Mouse (Mus musculus): ENCODE measurements around the gene Vezf1. TPM values are rescaled to one million over a fixed set of nuclear protein-coding genes. Genes with fewer than 3 reads are reported as not detected.

Gene Vezf1
- total RNA-seq, 2 experiments from 2014 or later: 76.5 to 87.2 TPM

DNA sequence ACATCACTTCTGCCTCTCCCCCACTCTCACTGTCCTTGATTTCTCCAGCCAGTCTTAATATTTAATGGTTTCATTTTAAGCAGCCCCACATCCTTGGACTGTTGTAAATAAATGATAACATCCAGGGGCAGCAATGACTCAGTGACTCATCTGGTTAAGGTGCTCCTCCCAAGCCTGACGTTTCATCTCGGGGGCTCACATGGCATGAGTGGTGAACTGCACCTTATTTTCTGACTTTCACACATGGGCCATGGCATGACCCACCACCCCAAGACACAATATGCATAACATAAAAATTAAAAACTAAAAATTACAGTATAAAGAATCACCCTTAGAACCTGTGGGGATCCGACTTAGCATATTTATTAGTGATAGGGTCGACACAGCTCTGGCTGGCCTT is 22.2 kb upstream of the Vezf1 start:
- H3K27ac ChIP-seq: no peak overlapping the region
- TF ChIP-seq CTCF (IDR thresholded peaks at IDR 0.05): no peak
- DNase-seq: no peak
- intact Hi-C loops (cut with DNase I): loop anchor here (10.0 kb wide), 1 partner anchor 621 kb away; no protein-coding TSS in a partner anchor
- no peak overlapping the region for H3K4me3 ChIP-seq

DNA sequence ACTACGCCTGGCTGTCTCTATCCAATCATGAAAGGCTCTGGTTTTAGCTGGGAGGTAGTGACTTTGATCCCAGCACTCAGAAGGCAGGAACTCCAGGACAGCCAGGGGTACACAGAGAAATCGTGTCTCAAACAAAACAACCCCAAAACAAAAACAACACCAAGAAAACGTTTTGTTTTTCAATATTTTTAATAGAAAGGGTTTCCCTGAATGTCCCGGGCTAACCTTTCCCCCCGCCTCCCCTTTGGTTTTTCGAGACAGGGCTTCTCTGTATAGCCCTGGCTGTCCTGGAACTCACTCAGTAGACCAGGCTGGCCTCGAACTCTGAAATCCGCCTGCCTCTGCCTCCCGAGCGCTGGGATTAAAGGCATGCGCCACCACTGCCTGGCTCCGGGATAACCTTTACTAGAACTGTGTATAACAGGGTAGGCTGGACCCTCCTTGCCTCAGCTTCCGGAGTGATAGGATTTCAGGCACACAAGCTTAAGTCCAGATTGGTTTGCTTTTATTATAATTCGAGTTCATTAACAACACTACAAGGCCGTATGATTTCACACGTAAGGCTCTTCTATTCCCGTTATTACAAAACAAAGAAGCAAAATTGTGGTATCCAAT is 21.6 kb upstream of the Vezf1 start:
- TF ChIP-seq CTCF (IDR thresholded peaks at IDR 0.05): no peak
- intact Hi-C loops (cut with DNase I): loop anchor here (10.0 kb wide), 1 partner anchor 622 kb away; no protein-coding TSS in a partner anchor
- Histone ChIP-seq H3K4me3 (peak overlapping the region; percentile 93), H3K27ac (peak overlapping the region; percentile 99)
- DNase-seq: no peak

DNA sequence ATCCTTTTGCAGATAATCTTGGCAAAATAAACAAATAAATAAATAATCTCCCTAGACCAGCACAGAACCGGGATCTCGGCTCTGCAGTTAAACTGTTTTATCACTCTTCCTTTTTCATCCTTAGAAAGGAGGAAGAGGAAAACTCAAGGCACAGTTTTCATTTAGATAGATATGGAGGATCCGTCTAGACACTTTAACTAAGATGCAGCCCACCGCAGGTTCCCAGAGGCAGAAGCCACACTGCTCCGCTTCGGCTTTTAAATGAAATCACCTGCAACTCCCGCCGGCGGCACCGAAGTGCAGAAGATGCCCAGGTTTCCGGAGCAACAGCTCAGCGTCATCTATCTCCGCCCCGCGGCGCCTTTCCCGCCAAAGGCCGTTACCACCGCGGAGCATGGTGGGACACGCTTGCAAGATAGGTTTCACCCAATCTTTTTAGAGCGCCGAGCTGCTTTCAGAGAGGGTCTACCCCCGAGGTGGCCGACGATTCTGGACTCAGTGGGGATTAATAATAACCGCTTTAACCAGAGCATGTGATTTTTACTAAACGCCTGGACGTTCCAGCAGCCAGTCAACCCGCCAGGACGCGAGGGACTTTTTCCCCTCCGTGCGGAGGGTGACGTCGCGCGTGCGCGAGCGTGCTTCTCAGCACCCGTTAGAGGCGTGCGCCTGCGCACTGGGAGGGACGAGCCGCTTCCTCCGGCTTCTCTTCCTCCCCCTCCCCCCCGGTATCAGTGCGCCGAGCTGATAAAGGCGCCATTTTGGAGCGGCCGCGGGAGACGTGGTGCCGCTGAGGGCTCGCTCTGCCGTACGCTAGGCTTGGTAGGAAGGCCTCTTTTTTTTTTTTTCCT is 20.9 kb upstream of the Vezf1 start, which contains the start of gene Srsf1:
Gene Srsf1 (plus strand): TSS at position 430 of the 851 bp plus-strand sequence.
- intact Hi-C loops (cut with DNase I): loop anchor here (10.0 kb wide), 1 partner anchor 622 kb away; no protein-coding TSS in a partner anchor
- Histone ChIP-seq H3K4me3 (peak within 1 kb of the TSS; percentile 93), H3K27ac (peak within 1 kb of the TSS; percentile 99)
- no peak; the same call in 1 of the 2 replicates for TF ChIP-seq CTCF (IDR thresholded peaks at IDR 0.05)
- DNase-seq: peak; percentile 99

DNA sequence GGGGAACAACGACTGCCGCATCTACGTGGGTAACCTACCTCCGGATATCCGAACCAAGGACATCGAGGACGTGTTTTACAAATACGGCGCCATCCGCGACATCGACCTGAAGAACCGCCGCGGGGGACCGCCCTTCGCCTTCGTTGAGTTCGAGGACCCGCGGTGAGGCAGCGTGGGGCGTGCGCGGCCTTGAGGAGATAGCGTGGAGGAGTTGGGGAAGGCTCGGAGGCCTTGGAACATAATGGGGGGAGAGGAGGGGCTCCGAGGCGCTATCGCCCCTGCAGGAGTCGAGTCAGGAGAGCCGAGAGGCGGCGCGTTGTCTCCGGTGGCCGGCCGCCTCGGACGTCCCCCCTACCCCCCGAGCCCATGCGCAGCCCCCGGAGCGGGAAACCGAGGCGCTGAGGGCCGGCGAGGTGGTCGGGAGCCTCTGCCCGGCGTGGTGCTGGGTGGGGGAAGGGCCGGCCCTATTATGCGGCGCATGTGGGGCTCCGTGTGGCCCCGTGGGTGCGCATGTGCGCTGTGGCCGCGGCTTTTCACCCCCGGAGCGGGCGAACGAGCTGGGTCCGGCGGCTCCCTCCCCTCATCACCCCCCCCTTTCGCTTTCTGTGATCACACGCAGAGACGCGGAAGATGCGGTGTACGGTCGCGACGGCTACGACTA is 20.1 kb upstream of the Vezf1 start:
- Histone ChIP-seq H3K4me3 (peak overlapping the region; percentile 93), H3K27ac (peak overlapping the region; percentile 99)
- intact Hi-C loops (cut with DNase I): loop anchor here (2.0 to 10.0 kb wide), 2 partner anchors 61 to 623 kb away; partner anchors contain the start of gene Dynll2
- DNase-seq: peak; percentile 84
- TF ChIP-seq CTCF (IDR thresholded peaks at IDR 0.05): no peak

DNA sequence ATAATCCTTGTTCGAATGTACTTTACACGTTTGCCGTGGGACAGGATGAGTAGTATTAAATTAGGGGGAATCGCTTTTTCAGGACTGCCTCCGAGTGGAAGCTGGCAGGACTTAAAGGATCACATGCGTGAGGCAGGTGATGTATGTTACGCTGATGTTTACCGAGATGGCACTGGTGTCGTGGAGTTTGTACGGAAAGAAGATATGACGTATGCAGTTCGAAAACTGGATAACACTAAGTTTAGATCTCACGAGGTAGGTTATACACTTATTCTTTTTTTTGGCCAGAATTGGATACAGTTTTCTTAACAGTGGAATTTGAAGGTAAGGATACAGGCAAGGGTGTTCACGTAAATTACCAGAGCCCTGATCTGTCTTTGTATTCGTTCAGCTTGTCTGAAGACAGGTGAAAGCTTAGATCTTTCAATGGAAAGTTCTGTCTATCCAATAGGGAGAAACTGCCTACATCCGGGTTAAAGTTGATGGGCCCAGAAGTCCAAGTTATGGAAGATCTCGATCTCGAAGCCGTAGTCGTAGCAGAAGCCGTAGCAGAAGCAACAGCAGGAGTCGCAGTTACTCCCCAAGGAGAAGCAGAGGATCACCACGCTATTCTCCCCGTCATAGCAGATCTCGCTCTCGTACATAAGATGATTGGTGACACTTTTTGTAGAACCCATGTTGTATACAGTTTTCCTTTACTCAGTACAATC is 19.0 kb upstream of the Vezf1 start:
- DNase-seq: no peak
- intact Hi-C loops (cut with DNase I): loop anchor here (2.0 to 10.0 kb wide), 2 partner anchors 62 to 624 kb away; partner anchors contain the start of gene Dynll2
- no peak for TF ChIP-seq CTCF (IDR thresholded peaks at IDR 0.05)
- Histone ChIP-seq H3K4me3 (peak overlapping the region; percentile 93), H3K27ac (peak overlapping the region; percentile 99)

DNA sequence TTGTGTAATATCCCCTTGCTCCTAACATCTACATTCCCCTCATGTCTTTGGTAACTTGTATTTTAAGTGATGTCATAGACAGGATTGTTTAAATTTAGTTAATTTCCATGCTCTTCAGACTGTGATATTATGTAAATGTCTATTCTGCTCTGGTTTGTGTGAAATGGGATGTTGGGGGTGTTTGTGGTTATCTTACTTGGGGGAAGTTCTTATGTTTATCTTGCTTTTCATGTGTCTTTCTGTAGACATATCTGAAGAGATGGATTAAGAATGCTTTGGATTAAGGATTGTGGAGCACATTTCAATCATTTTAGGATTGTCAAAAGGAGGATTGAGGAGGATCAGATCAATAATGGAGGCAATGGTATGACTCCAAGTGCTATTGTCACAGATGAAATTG is 18.3 kb upstream of the Vezf1 start:
- DNase-seq: no peak
- TF ChIP-seq CTCF (IDR thresholded peaks at IDR 0.05): no peak
- peak overlapping the region; percentile 93 for H3K4me3 ChIP-seq
- intact Hi-C loops (cut with DNase I): loop anchor here (2.0 to 10.0 kb wide), 3 partner anchors 63 to 775 kb away; partner anchors contain the start of gene Dynll2
- H3K27ac ChIP-seq: no peak overlapping the region

DNA sequence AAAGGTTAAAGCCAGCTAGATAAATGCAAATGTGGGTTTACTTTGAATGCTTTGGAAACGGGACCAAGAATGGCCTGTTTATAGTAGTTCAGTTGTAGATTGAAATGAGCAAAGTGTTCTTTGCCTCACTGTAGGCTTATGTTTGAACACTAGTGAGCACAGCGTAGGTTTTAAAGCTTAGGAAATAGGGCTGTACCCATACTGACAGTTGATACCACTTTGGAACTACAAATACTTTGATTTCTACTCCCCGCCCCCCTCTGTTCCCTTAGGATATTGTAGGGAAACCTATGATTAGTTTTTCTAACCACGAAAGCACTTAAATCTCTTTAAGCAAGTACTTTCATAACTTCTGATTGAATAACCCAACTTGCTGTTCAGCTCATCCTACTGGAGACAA is 15.4 kb upstream of the Vezf1 start:
- intact Hi-C loops (cut with DNase I): loop anchor here (10.0 kb wide), 1 partner anchor 772 kb away; no protein-coding TSS in a partner anchor
- DNase-seq: no peak
- Histone ChIP-seq H3K4me3 (no peak overlapping the region), H3K27ac (no peak overlapping the region)
- TF ChIP-seq CTCF (IDR thresholded peaks at IDR 0.05): no peak

DNA sequence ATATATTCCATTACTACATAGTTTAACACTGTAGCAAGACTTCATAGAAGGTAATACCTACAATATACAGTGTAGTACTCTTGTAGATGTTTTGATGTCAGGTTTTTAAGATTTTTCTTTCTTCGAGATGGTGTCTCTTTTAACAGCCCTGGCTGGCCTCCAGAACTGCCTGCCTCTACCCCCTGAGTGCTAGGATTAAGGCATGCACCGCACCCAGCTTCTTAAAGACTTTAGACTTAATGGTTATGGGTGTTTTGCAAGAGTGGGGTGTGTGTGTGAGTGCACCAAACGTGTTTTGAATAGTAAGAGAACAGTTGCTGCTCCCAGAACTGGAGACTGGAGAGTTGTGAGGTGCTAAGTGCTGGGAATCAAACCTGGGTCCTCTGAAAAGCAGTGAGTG is 14.3 kb upstream of the Vezf1 start:
- intact Hi-C loops (cut with DNase I): loop anchor here (10.0 kb wide), 1 partner anchor 771 kb away; no protein-coding TSS in a partner anchor
- DNase-seq: no peak
- no peak overlapping the region for H3K4me3 ChIP-seq
- H3K27ac ChIP-seq: no peak overlapping the region
- no peak for TF ChIP-seq CTCF (IDR thresholded peaks at IDR 0.05)

DNA sequence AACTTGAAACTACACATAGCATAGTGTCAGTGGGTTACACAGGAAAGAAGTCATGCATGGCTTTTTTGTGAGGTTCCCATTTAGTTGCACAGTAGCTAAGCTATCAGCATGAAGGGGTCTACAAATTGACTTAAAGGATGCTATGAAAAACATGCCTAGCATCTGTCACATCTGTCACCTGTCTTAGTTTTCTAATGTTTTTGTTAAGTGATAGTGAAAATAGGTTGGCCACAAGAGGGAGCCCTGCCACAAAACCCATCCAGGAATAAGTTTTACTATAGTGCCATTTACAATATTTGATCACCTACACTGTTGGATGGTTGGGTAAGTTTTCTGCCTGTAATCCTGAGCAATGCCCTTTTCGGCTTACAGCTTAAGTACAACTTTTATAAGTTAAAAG is 13.5 kb upstream of the Vezf1 start:
- no peak overlapping the region for H3K4me3 ChIP-seq
- no peak overlapping the region for H3K27ac ChIP-seq
- intact Hi-C loops (cut with DNase I): loop anchor here (10.0 kb wide), 1 partner anchor 770 kb away; no protein-coding TSS in a partner anchor
- peak; percentile 74 for TF ChIP-seq CTCF (IDR thresholded peaks at IDR 0.05)
- peak; percentile 49 for DNase-seq

DNA sequence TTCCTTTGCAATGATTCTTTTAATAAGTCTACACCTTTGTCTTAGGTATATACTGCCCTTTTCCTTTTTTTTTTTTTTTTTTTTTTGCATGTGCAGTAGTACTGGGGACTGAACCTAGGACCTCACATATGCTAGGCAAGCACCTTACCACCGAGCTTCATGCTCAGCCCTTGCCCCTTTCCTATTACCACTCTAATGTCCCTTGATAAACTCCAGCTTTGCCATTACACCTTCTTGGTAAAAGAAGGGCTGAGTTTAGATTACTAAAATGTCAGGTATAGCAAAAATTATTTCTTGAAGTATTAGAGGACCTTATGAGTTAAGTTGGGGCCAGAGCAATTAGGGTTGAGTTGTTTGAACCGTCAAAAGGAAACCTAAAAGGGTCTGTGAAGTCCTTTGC is 12.3 kb upstream of the Vezf1 start:
- Histone ChIP-seq H3K4me3 (no peak overlapping the region), H3K27ac (no peak overlapping the region)
- intact Hi-C loops (cut with DNase I): loop anchor here (1.0 to 10.0 kb wide), 2 partner anchors 141 to 769 kb away; no protein-coding TSS in a partner anchor
- no peak for DNase-seq
- TF ChIP-seq CTCF (IDR thresholded peaks at IDR 0.05): no peak

DNA sequence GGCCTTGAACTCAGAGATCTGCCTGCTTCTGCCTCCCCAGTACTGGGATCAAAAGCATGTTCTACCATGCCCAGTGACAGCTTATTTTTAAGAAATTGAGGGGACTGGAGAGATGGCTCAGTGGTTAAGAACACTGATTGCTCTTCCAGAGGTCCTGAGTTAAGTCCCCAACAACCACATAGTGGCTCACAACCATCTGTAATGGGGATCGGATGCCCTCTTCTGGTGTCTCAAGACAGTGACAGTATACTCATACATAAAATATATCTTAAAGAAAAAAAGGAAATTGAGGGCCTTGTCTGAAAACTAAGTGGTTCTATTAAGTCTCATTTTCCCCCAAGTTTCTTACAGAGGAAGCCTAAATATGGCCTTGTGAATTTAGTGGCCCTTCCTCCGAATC is 10.3 kb upstream of the Vezf1 start:
- H3K27ac ChIP-seq: no peak overlapping the region
- no peak for TF ChIP-seq CTCF (IDR thresholded peaks at IDR 0.05)
- no peak for DNase-seq
- intact Hi-C loops (cut with DNase I): loop anchor here (2.0 to 10.0 kb wide), 2 partner anchors 129 to 767 kb away; no protein-coding TSS in a partner anchor
- no peak overlapping the region for H3K4me3 ChIP-seq
